Mouse (Mus musculus) midbrain, embryonic 11.5 days (tissue): ENCODE data around the gene Dync1h1. TPM values are rescaled to one million over a fixed set of nuclear protein-coding genes. Genes with fewer than 3 reads are reported as not detected.
"Not testable (repeated sequence)": the region's sequence is repeated elsewhere in the genome, so short reads cannot be mapped to it uniquely, and the experiment has no call there.

ENCODE experiments used
- ATAC-seq: fragments of 200-750 bp; cut with Nextera tagmentation; 2 replicates; pipeline ENCODE4 v1.8.0; 2017; ENCODE audit warnings: moderate TSS enrichment, moderate library complexity; ENCODE audit not compliant: low FRiP score
- DNase-seq: peaks from one replicate; pipeline ENCODE4 v3.0.0; 2015; ENCODE audit warnings: low spot score; ENCODE audit errors: missing footprints
- H3K27ac ChIP-seq: fragments of 300-500 bp; sonication (generic); 2 replicates; pipeline ENCODE4 v1.5.1; 2014; ENCODE audit warnings: low read depth, low read length
- H3K27me3 ChIP-seq: fragments of 300-500 bp; sonication (generic); 2 replicates; pipeline ENCODE4 v1.6.1; 2014; ENCODE audit warnings: mild to moderate bottlenecking, low read length, moderate library complexity, mixed read lengths; ENCODE audit not compliant: control insufficient read depth, insufficient read depth
- H3K36me3 ChIP-seq: fragments of 300-500 bp; sonication (generic); 2 replicates; pipeline ENCODE4 v1.6.1; 2014; ENCODE audit warnings: mild to moderate bottlenecking, low read length, moderate library complexity, mixed read lengths; ENCODE audit not compliant: control insufficient read depth, insufficient read depth
- H3K4me1 ChIP-seq: fragments of 300-500 bp; sonication (generic); 2 replicates; pipeline ENCODE4 v1.6.1; 2014; ENCODE audit warnings: low read length; ENCODE audit not compliant: control insufficient read depth, insufficient read depth
- H3K4me2 ChIP-seq: fragments of 300-500 bp; sonication (generic); 2 replicates; pipeline ENCODE4 v1.6.1; 2014; ENCODE audit warnings: mild to moderate bottlenecking, moderate library complexity
- H3K4me3 ChIP-seq: fragments of 300-500 bp; sonication (generic); 2 replicates; pipeline ENCODE4 v1.5.1; 2014; ENCODE audit warnings: low read depth, low read length
- H3K9ac ChIP-seq: fragments of 300-500 bp; sonication (generic); 2 replicates; pipeline ENCODE4 v1.6.1; 2014; ENCODE audit warnings: low read length
- H3K9me3 ChIP-seq: fragments of 300-500 bp; sonication (generic); 2 replicates; pipeline ENCODE4 v1.6.1; 2016; ENCODE audit warnings: low read length; ENCODE audit not compliant: control insufficient read depth
- WGBS: fragments of 180-500 bp; shearing (Covaris S2); extraction: QIAGEN DNeasy Blood & Tissue Kit; methylation state at CpG from one replicate; pipeline ENCODE4 v1.1.7; 2014; 5-methylcytosine and 5-hydroxymethylcytosine counted together
- polyA plus RNA-seq: library from polyadenylated mRNA; unstranded; fragments of >200 nt; fragmentation: Nextera tagmentation; extraction: Ambion mirVana; gene quantifications from 2 replicates; pipeline ENCODE4 v1.2.1, GENCODE M21; 2014

Gene Dync1h1
- polyA plus RNA-seq, 1 experiment from 2014 or later, result 74.9 TPM

DNA sequence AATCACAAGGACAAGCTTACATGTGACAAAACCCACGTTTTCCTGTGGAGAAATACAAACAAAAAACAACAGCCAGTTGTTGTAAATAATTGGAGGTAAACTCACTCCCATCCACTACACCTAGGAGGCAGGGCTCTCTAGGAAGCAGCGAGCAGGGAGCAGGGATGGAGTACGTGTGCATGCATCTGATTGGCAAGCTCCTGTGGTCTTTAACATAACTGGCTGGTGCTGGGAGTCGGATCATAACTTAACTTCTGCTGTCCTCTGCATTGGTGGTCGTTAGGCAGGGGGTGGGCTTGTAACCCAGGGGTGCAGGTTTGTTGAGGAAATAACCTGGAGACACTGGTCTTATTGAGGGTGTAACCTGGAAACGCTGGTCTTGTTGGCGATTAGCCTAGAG is 102.4 kb downstream of the Dync1h1 start:
- ATAC-seq (no peak), DNase-seq (peak; percentile 69)
- 73% methylated on average over 7 of the region's 7 CpGs for whole genome bisulfite sequencing
- no peak overlapping the region for H3K4me2 ChIP-seq
- H3K4me1 ChIP-seq, result no peaks in the 10 kb centered on the region
- no peaks in the 10 kb centered on the region for H3K27me3 ChIP-seq
- no peaks in the 10 kb centered on the region for H3K9me3 ChIP-seq
- H3K27ac ChIP-seq, result no peak overlapping the region
- H3K9ac ChIP-seq, result no peak overlapping the region
- H3K36me3 ChIP-seq, result no peaks in the 10 kb centered on the region
- H3K4me3 ChIP-seq, result no peak overlapping the region

DNA sequence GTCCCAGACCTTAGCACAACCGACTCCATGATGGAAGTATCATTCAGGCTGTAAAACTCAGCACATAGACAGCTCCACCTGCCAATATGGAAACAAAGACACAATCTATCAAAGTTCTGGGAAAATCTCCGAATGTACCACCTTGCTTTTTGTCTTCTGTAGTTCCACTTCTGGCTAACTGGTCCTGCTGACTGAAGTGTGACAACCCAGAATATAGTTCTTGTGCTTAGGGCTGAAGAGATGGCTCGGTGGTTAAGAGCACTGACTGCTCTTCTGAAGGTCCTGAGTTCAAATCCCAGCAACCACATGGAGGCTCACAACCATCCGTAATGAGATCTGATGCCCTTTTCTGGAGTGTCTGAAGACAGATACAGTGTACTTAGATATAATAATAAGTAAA is 104.2 kb downstream of the Dync1h1 start:
- H3K27ac ChIP-seq, H3K9me3 ChIP-seq, H3K36me3 ChIP-seq, H3K4me2 ChIP-seq, ATAC-seq, H3K4me3 ChIP-seq, H3K9ac ChIP-seq, H3K27me3 ChIP-seq, H3K4me1 ChIP-seq: not testable (repeated sequence)
- peak; percentile 51 for DNase-seq
- 87% methylated on average over 4 of the region's 4 CpGs for WGBS

DNA sequence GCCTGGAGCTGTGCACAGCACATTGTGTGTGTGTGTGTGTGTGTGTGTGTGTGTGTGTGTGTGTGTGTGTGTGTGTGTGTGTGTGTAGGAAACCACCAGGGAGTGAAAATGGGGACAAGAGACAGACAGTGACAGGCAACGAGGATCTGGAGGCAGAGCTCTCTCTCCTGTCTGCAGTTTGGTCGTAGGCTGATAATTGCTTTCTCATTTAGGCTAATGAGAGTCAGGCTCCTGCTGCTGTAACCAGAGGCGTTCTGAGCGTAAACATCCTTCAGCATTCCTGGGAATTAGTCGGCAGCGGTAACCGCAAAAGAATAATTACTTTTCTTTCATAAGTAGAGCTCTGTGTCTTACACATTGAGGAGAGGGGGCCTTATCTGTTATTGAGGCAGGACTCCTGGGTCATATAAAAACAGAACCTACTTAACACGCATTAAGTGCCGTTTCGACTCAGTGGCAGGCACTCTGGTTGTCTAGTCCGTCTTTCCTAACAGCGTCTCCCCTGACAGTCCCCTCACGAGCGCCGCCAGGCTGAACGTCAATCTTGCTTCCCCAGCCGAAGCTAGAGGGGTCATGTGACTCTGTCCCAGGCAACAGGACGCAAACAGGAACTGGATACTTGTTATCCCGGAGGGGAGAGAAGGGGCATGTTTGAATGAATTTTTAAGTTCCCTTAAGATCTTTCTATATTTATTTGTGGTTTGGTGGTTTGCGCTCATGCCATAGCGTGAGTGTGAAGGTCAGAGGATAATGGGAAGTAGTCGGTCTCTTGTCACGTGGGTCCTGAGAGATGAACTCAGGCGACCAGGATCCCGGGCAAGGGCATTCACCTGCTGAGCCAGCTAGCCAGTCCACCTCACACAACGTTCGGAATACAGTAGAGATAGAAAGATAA is 105.3 kb downstream of the Dync1h1 start:
- Histone ChIP-seq H3K4me1 (no peaks in the 10 kb centered on the region), H3K4me2 (peak overlapping the region; percentile 53), H3K27me3 (no peaks in the 10 kb centered on the region), H3K36me3 (no peaks in the 10 kb centered on the region), H3K9me3 (no peaks in the 10 kb centered on the region), H3K9ac (peak overlapping the region; percentile 56), H3K4me3 (peak overlapping the region; percentile 31), H3K27ac (no peak overlapping the region)
- WGBS, result 1% methylated on average over 27 of the region's 27 CpGs
- peak; percentile 90 for DNase-seq
- peak; percentile 73 for ATAC-seq

DNA sequence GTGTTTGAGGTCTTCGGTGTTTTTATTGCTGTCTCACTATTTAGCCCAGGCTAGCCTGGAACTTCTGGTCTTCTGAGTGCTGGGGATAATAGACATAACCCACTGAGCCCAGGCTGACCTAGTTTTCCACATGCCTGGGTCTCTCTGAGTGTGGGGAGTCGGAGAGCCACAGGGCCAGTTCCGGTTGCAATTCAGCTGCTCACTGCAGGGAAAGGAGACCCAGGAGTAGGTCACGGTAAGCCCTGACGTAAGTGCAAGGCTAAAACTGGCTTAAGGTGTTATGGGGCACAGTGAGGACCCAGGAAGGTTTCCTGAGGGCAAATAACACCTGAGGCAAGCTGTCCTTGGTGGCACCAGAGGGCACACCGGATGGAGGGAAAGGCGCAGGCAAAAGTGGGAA is 106.2 kb downstream of the Dync1h1 start:
- Histone ChIP-seq H3K4me2 (peak overlapping the region; percentile 53; the same call in 1 of the 2 replicates), H3K9me3 (no peaks in the 10 kb centered on the region)

DNA sequence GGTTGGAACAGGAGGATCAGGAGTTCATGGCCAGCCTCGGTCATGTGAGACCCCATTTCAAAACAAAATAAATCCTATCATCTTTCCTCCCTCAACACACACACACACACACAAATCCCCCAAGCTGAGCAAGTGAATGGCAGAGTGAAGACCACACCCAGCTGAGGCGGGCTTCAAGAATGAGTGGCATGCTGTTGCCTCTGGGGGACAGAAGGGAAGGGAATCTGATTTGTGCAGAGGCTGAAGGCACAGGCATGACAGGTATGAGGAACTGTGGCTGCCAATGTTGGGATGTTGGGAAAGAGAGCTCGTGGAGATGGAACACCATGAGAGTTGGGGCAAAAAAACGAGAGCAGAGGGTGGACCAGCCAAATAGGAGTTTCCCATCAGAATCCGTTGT is 110.0 kb downstream of the Dync1h1 start:
- ATAC-seq, result no peak
- Histone ChIP-seq H3K27me3 (no peaks in the 10 kb centered on the region), H3K36me3 (no peaks in the 10 kb centered on the region), H3K9me3 (0 out of 2 replicates have a peak, but pooled peaks cover 4% of the 10 kb centered on the region), H3K4me3 (no peak overlapping the region), H3K4me1 (no peaks in the 10 kb centered on the region), H3K27ac (no peak overlapping the region), H3K9ac (no peak overlapping the region), H3K4me2 (no peak overlapping the region)
- WGBS, result 82% methylated on average over 5 of the region's 5 CpGs
- peak; percentile 45 for DNase-seq

More for the DNA sequence above, 106.2 kb downstream of the Dync1h1 start:
- Histone ChIP-seq H3K9ac (no peak overlapping the region), H3K4me1 (no peaks in the 10 kb centered on the region), H3K27ac (no peak overlapping the region), H3K36me3 (no peaks in the 10 kb centered on the region), H3K27me3 (no peaks in the 10 kb centered on the region), H3K4me3 (no peak overlapping the region)
- ATAC-seq (no peak), DNase-seq (peak; percentile 59)
- WGBS, result 90% methylated on average over 7 of the region's 7 CpGs

DNA sequence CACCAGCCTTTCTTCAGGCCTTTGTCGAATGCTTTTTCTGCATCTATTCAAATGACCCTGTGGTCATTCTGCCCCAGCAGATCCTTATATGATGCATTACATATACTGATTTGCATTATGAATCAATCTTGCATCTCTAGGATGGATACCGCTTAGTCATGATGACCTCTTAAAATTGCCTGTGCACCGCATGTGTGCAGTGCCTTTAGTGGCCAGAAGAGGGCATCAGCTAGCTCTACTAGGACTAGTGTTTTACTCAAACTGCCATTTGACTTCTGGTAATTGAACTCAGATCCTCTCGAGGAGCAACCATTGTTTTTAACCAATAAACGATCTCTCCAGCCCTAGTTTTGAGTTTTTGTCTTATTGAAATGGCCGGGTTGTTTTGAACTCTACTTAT is 112.5 kb downstream of the Dync1h1 start:
- peak; percentile 81 for DNase-seq
- no peak overlapping the region for H3K4me2 ChIP-seq
- WGBS, result 93% methylated on average over 6 of the region's 6 CpGs

DNA sequence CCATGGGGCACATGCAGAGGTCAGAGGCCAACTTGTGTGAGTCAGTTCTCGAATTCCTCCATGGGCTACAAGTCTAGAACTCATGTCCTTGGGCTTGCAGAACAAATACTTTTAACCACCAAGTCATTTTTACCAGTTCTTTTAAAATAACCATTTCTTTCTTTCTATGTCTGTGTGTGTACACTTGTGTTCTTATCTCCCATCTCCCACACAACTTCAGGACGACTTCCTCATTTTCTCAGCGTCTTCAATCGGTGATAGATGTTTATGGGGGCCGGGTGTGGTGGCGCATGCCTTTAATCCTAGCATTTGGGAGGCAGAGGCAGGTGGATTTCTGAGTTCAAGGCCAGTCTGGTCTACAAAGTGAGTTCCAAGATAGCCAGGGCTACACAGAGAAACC is 113.0 kb downstream of the Dync1h1 start:
- Histone ChIP-seq H3K27me3 (no peaks in the 10 kb centered on the region), H3K9me3 (0 out of 2 replicates have a peak, but pooled peaks cover 4% of the 10 kb centered on the region), H3K27ac (no peak overlapping the region), H3K4me1 (no peaks in the 10 kb centered on the region), H3K4me2 (no peak overlapping the region), H3K9ac (no peak overlapping the region), H3K36me3 (no peaks in the 10 kb centered on the region), H3K4me3 (no peak overlapping the region)
- ATAC-seq (no peak), DNase-seq (no peak)
- WGBS, result 94% methylated on average over 6 of the region's 6 CpGs

More for the DNA sequence above, 112.5 kb downstream of the Dync1h1 start:
- H3K9ac ChIP-seq, result no peak overlapping the region
- no peaks in the 10 kb centered on the region for H3K4me1 ChIP-seq
- H3K36me3 ChIP-seq, result no peaks in the 10 kb centered on the region
- H3K4me3 ChIP-seq, result no peak overlapping the region
- H3K27me3 ChIP-seq, result no peaks in the 10 kb centered on the region
- H3K9me3 ChIP-seq, result 0 out of 2 replicates have a peak, but pooled peaks cover 4% of the 10 kb centered on the region
- H3K27ac ChIP-seq, result no peak overlapping the region
- ATAC-seq, result no peak

DNA sequence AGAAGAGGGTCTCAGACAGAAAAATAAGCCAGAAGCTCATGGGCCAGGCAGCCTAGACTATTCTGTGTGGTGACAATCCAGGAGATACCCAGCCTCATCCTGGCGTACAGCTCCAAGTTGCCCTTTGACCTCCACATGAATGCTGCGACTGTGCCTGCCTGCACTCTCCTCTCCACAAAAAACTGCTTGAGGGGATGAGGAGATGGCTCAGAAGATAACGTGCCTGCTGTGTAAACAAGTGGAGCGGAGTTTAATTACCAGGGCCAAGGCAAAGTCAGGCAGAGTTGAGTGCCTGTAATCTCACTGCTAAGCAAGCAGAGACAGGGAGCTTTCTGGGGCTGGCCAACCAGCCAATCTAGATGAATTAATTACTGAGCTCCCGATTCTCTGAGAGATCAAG is 114.8 kb downstream of the Dync1h1 start:
- peak; percentile 67 for DNase-seq
- no peak for ATAC-seq
- Histone ChIP-seq H3K9me3 (0 out of 2 replicates have a peak, but pooled peaks cover 4% of the 10 kb centered on the region), H3K27ac (no peak overlapping the region), H3K36me3 (no peaks in the 10 kb centered on the region), H3K4me3 (no peak overlapping the region), H3K4me2 (no peak overlapping the region), H3K27me3 (no peaks in the 10 kb centered on the region), H3K9ac (no peak overlapping the region), H3K4me1 (no peaks in the 10 kb centered on the region)
- 40% methylated on average over 5 of the region's 5 CpGs for WGBS
